Mouse (Mus musculus) hindbrain, postnatal 0 days (tissue): Measurements from ENCODE around the gene Dhx9. TPM values are rescaled to one million over a fixed set of nuclear protein-coding genes. Genes with fewer than 3 reads are reported as not detected.
A peak's percentile ranks its signal among the peaks of the same experiment; 100 is the strongest.
"Not testable (repeated sequence)": the region's sequence is repeated elsewhere in the genome, so short reads cannot be mapped to it uniquely, and the experiment has no call there.

Experiments
- ATAC-seq: fragments of 200-750 bp; cut with Nextera tagmentation; 2 replicates; pipeline ENCODE4 v1.8.0; 2017; ENCODE audit warnings: mild to moderate bottlenecking, moderate TSS enrichment, moderate library complexity
- DNase-seq: peaks from one replicate; pipeline ENCODE4 v3.0.0-alpha.2; 2015; ENCODE audit warnings: low spot score
- H3K27ac ChIP-seq: fragments of 300-500 bp; sonication (generic); 2 replicates; pipeline ENCODE4 v1.5.1; 2014; ENCODE audit warnings: mild to moderate bottlenecking
- H3K27me3 ChIP-seq: fragments of 300-500 bp; sonication (generic); 2 replicates; pipeline ENCODE4 v1.6.1; 2014; ENCODE audit warnings: low read length, mixed read lengths; ENCODE audit not compliant: insufficient read depth
- H3K36me3 ChIP-seq: fragments of 300-500 bp; sonication (generic); 2 replicates; pipeline ENCODE4 v1.6.1; 2014; ENCODE audit warnings: low read length, mixed read lengths; ENCODE audit not compliant: insufficient read depth
- H3K4me1 ChIP-seq: fragments of 300-500 bp; sonication (generic); 2 replicates; pipeline ENCODE4 v1.6.1; 2014; ENCODE audit warnings: antibody characterized with exemption, low read length, mixed read lengths; ENCODE audit not compliant: insufficient read depth
- H3K4me2 ChIP-seq: fragments of 300-500 bp; sonication (generic); 2 replicates; pipeline ENCODE4 v1.6.1; 2014; ENCODE audit warnings: low read depth, mild to moderate bottlenecking, low read length, moderate library complexity, mixed read lengths
- H3K4me3 ChIP-seq: fragments of 300-500 bp; sonication (generic); 2 replicates; pipeline ENCODE4 v1.5.1; 2014; ENCODE audit warnings: low read length
- H3K9ac ChIP-seq: fragments of 300-500 bp; sonication (generic); replicated peaks from 2 replicates; pipeline ENCODE4 v1.6.1; 2014; ENCODE audit warnings: mild to moderate bottlenecking, low read length, moderate library complexity, mixed read lengths
- H3K9me3 ChIP-seq: fragments of 300-500 bp; sonication (generic); 2 replicates; pipeline ENCODE4 v1.6.1; 2016; ENCODE audit warnings: low read length, mixed read lengths
- CTCF ChIP-seq: IDR thresholded peaks from 2 replicates; pipeline ENCODE4 v1.5.1; 2016; ENCODE audit warnings: antibody characterized with exemption, control low read depth, low read depth
- WGBS: fragments of 180-500 bp; shearing (Covaris S2); extraction: QIAGEN DNeasy Blood & Tissue Kit; methylation state at CpG from one replicate; pipeline ENCODE4 v1.1.7; 2014; 5-methylcytosine and 5-hydroxymethylcytosine counted together
- polyA plus RNA-seq: library from polyadenylated mRNA; unstranded; fragments of >200 nt; fragmentation: Nextera tagmentation; extraction: Ambion mirVana; gene quantifications from 2 replicates; pipeline ENCODE4 v1.2.1, GENCODE M21; 2015
- total RNA-seq: library from RNA; depleted of rRNA; stranded (reverse); fragments of >200 nt; gene quantifications from 2 replicates; pipeline ENCODE4 v1.2.3, GENCODE M21; 2014

Gene Dhx9
- total and polyA plus RNA-seq, 2 experiments from 2014 or later = 36.8 to 57.3 TPM

DNA sequence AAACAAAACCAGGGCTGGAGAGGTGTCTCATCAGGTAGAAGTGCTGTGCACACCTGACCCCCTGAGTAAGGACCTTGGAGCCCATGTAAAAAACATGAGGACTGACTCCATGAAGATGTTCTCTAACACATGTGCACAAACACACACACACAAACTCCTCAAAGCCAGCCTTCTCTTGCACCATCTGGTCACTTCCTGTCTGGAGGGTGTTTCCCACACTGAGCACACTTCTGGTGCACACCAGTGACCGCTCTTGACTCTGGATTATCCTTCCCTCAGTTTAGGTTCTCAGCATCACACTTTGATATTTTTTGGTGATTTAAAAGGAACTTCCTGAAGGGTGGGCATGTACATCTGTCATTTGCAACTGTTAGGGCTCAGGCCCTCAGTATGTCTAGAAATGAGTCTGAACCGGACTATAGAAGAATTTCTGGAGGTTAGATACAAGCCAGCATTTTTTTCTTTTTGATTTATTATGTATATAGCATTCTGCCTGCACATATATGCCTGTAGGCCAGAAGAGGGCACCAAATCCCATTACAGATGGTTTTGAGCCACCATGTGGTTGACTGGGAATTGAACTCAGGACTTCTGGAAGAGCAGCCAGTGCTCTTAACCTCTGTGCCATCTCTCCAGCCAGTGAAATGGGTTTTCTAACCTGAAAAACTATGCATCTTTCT lies 23.0 kb upstream of the Dhx9 start:
- no peak overlapping the region for H3K9ac ChIP-seq
- 64% methylated on average over 2 of the region's 2 CpGs for WGBS
- H3K36me3 ChIP-seq = no peaks in the 10 kb centered on the region
- H3K9me3 ChIP-seq = no peaks in the 10 kb centered on the region
- no peaks in the 10 kb centered on the region for H3K4me1 ChIP-seq
- no peak overlapping the region for H3K4me2 ChIP-seq
- ATAC-seq (no peak), DNase-seq (no peak)
- H3K27me3 ChIP-seq = no peaks in the 10 kb centered on the region
- no peak overlapping the region for H3K4me3 ChIP-seq
- H3K27ac ChIP-seq = no peak overlapping the region
- TF ChIP-seq CTCF = peak; percentile 34; the same call in 1 of the 2 replicates

DNA sequence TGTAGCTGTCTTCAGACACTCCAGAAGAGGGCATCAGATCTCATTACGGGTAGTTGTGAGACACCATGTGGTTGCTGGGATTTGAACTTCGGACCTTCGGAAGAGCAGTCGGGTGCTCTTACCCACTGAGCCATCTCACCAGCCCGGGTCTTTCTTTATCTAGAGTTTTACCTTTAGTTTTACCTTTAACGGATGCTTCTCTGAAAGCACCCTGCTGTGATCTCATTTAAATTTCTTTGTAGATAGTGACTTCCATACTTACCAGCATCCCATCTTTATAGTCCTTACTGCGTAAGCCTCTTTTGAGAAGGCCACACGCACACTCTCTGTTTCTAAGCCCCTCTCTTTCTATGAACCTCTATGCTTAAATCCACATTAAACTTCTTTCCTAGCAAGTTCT lies 22.1 kb upstream of the Dhx9 start:
- not testable (repeated sequence) for H3K36me3 ChIP-seq, H3K9me3 ChIP-seq, H3K4me1 ChIP-seq, H3K4me2 ChIP-seq, ATAC-seq, H3K27ac ChIP-seq, DNase-seq, H3K27me3 ChIP-seq, H3K4me3 ChIP-seq, H3K9ac ChIP-seq
- 69% methylated on average over 8 of the region's 8 CpGs for WGBS

DNA sequence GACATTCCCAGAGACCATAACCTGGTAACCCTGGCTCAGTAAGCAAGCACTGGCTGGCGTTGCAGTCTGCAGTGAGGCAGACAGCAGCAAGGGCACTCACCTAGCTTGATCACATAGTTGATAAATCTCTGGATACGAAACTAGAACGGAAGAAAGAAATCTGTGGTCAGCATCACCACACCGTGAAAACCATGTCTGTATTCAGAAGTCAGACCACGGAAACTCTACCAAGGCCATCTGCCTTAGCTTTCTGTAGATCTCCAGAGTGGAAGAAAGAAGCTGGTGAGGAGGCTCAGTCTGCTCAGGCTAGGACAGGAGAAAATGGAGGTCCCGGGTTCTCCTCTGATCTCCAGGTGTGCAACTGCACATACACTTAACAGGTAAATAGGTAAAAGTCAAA lies 21.6 kb upstream of the Dhx9 start:
- 87% methylated on average over 6 of the region's 6 CpGs for WGBS
- Histone ChIP-seq H3K4me1 (no peaks in the 10 kb centered on the region), H3K36me3 (no peaks in the 10 kb centered on the region), H3K4me2 (no peak overlapping the region), H3K27me3 (no peaks in the 10 kb centered on the region), H3K27ac (no peak overlapping the region), H3K9ac (no peak overlapping the region), H3K4me3 (no peak overlapping the region), H3K9me3 (no peaks in the 10 kb centered on the region)
- DNase-seq (no peak), ATAC-seq (no peak)
- no peak for TF ChIP-seq CTCF

DNA sequence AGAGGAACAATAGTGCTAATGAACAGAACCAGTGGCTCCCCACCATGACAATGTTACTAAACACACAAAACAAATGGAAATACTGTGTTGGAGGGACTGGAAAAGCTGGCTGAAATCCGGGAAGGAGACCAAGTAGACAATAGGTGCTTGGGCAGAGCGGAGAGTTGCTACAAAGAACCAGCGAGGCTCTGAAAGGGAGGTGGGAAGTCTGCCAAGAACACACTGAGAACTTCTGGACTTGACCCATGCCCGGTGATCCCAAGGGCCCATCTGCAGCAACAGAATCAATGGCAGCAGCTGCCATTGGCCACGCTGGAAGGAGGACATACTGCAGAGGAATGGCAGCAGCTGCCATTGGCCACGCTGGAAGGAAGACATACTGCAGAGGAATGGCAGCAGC lies 18.8 kb upstream of the Dhx9 start:
- H3K9ac ChIP-seq = no peak overlapping the region
- TF ChIP-seq CTCF = no peak
- ATAC-seq = peak; percentile 76
- no peaks in the 10 kb centered on the region for H3K27me3 ChIP-seq
- no peak overlapping the region for H3K4me3 ChIP-seq
- no peaks in the 10 kb centered on the region for H3K4me1 ChIP-seq
- H3K9me3 ChIP-seq = no peaks in the 10 kb centered on the region
- 29% methylated on average over 5 of the region's 6 CpGs for WGBS
- H3K27ac ChIP-seq = 0 out of 2 replicates have a peak overlapping the region, but pooled peaks have one; percentile 32
- DNase-seq = peak; percentile 82
- H3K4me2 ChIP-seq = no peak overlapping the region
- H3K36me3 ChIP-seq = no peaks in the 10 kb centered on the region

DNA sequence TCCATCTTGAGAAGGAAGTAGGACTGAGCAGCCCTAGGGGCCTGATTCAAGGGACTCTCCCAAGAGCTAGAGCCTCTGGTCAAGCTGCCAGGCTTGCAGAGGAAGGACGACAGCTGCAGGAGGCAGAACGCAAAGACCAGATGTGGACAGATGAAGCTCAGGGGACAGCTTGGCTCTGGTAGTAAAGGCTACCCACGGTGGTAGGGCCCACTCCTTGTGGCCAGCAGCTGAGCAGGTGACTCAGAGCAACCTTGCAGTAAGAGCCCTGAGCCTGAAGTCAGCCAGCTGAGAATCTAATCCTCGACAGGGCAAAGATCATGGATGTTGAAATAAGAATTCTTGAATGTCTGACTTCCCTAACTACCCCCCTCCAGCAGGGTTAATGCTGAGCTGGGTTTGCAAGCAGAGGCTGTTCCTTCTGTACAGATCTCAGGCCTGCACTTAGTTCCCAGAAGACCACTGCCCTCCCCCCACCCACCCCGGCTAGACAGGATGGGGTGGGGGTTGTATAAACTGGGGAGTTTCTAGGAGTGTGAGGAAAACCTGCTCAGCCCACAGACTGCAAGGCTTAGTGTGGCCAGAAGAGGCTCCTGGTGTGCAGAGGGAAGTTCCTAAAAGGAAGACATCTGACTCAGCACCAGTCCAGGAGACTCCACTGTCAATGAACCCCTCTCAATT lies 14.3 kb upstream of the Dhx9 start:
- no peak for TF ChIP-seq CTCF
- Histone ChIP-seq H3K27me3 (no peaks in the 10 kb centered on the region), H3K4me1 (no peaks in the 10 kb centered on the region), H3K27ac (no peak overlapping the region), H3K9me3 (no peaks in the 10 kb centered on the region), H3K36me3 (no peaks in the 10 kb centered on the region), H3K4me2 (no peak overlapping the region), H3K9ac (no peak overlapping the region), H3K4me3 (no peak overlapping the region)
- DNase-seq (no peak), ATAC-seq (no peak)
- WGBS = 52% methylated on average over 5 of the region's 5 CpGs

DNA sequence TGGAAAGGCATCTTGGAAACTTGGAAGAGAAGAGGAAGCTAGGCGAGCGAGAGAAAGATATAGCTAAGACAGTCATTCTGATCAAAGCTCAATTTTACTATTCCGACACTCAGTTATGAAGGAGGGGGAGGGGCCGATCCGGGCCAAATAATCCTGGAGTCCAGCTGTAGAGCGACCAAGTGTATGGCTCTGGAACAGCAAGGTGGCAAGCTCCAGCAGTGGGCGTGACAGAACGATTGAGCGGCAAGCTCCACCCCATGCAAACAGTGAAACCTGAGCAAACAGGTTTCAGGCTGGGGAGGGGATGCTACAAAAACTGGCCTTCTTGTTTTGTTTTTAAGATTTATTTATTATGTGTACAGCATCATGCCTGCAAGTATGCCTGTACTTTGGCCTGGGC lies 12.6 kb upstream of the Dhx9 start:
- WGBS = 88% methylated on average over 9 of the region's 9 CpGs
- Histone ChIP-seq H3K27me3 (no peaks in the 10 kb centered on the region), H3K36me3 (no peaks in the 10 kb centered on the region), H3K9me3 (no peaks in the 10 kb centered on the region), H3K27ac (no peak overlapping the region), H3K4me1 (no peaks in the 10 kb centered on the region), H3K4me3 (no peak overlapping the region), H3K4me2 (no peak overlapping the region), H3K9ac (no peak overlapping the region)
- TF ChIP-seq CTCF = no peak
- no peak for DNase-seq
- ATAC-seq = no peak

DNA sequence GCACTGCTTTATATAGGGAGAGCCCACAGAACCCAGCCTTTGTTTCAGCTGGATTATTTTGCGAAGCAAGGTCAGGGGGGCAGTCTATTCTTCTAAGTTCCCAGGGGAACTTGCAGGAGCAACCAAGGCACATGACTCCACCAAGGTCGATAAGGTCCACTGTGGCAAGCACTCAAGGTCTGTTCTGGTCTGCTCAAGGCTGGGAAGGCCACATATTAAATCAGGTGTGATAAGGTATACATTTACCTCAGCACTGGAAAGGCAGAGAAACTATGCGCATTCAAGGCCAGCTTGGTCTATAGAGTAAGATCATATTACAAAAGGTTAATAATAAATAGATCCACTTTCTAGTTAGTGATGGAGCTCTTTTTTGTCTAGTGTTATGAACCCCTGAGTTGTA lies 8.6 kb upstream of the Dhx9 start:
- Histone ChIP-seq H3K27ac (no peak overlapping the region), H3K9me3 (no peaks in the 10 kb centered on the region), H3K4me1 (no peaks in the 10 kb centered on the region), H3K4me3 (no peak overlapping the region), H3K9ac (no peak overlapping the region), H3K4me2 (no peak overlapping the region), H3K36me3 (no peaks in the 10 kb centered on the region), H3K27me3 (no peaks in the 10 kb centered on the region)
- DNase-seq (no peak), ATAC-seq (no peak)
- no peak for TF ChIP-seq CTCF
- WGBS = 78% methylated on average over 3 of the region's 3 CpGs
